Mouse (Mus musculus): ENCODE results near the gene Zbtb38.

DNA sequence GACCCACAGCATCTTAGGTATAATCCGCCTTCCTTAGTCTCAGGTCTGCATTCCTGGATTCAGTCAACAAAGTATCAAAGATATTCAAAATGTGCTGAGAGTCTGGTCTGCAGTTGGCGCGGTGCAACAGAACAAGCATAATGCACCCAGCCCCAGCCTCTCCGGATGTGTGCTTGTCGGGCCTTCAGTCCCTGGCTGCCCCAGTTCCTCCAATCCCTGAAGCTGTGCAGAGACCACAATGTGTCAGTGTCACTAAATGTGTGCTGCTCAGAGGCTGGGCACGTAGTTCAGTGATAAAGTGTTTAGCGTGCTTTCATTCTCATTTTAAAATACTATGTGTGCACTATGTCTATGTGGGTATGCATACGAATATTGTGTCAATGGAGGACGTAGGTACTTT is 31.0 kb upstream of the Zbtb38 start:
- no peak for TF ChIP-seq CTCF (IDR thresholded peaks at IDR 0.05; ENCODE audit: low read depth, low read length)
- no peak for TF ChIP-seq POLR2A (IDR thresholded peaks at IDR 0.05; ENCODE audit: insufficient read depth, low read length)

Measured in ES-Bruce4 (cell line).